Mouse (Mus musculus) kidney, adult 2 months (tissue): ENCODE results near the gene Rpl32.

Source experiments
- CTCF ChIP-seq: fragments of 200-500 bp; conservative IDR thresholded peaks from 2 replicates; pipeline ENCODE4 v1.5.1; 2011; ENCODE audit warnings: low read depth, mild to moderate bottlenecking, control low read depth, low read length, moderate library complexity, mixed read lengths; ENCODE audit not compliant: insufficient read depth, insufficient read length
- POLR2A ChIP-seq: fragments of 200-500 bp; IDR thresholded peaks from one replicate; pipeline ENCODE4 v1.6.1; 2011; ENCODE audit warnings: low read depth, low read length, control low read depth

DNA sequence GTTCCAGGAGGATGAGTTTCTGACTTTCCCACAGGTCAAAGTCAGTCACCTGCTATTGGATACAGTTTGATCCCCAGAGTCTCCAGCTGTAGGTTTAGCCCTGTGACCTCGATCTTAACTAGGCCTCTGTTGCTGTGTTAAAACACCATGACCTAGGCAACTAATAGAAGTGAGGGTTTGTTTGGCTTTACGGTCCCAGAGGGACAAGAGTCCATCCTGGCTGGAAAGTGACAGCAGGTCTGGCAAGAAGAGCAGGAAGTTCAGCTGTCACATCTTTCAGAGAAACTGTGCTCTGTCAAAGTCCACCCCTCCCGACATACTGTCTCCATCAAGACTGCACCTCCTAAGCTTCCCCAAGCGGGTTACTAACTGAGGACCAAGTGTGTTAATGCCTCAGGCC is 37.7 kb downstream of the Rpl32 start:
- TF ChIP-seq CTCF (no peak), POLR2A (no peak)
